Mouse (Mus musculus): Measurements from ENCODE around the gene Thap12. TPM values are rescaled to one million over a fixed set of nuclear protein-coding genes. Genes with fewer than 3 reads are reported as not detected.

Gene Thap12
- total RNA-seq, 2 experiments from 2014 or later: 65.7 to 66.5 TPM

DNA sequence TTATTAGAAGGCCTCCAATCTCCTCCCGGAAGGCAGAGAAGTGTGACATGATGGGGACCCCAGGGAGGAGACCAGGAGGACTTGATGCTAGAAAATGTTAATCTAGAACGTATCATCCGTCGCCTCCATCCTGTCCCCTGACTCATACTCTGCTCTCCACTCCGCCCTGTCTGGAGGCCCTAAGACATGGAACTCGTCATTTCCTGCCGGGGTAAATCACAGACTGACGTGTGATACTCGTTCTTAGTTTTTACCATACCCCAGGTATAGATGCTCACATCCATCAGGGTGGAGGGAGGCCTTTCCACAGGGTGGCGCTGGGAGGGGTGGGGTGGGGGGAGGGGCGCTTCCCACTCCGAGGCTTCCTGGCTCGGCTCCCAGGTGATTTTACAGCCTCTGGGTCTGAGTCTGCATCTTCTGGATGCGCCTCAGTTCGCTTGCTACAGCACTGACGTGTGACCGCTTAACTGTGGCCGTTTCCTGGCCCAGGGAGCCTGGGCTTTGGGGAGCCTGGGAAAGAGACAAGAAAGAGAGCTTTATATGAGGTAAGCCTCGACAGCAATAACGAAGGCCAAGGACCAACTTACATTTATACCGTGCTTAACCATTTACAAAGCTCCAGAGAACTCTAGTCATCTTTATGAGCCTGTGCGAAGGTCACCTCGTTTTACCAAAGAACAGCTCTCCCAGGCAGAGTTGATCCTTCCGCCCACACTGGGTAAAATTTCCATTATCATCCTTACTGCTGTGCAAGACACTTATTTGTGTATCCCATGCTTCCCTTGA lies 9.9 kb upstream of the Thap12 start:
- intact Hi-C loops (cut with DNase I): no loop called here

DNA sequence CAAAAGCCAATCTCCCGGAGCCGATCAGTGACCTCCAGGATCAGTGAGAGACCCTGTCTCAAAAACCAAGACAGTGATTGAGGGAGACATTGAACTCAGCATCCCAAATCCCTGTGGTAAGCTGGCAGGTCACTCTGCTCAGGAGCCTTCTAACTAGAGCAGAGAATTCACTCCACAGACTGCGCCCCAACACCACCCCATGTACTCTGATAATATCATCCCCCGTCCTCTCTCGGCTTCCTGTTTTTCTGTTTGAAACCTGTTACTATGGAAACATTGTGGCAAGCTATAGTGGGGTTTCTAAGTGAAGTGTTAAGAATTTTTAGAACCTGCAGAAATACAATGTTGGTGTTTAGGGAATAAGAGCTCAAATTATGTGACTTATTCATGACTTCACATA lies 8.9 kb upstream of the Thap12 start:
- peak in 1 of 2 experiments; percentile 28 for DNase-seq (ENCODE audit: extremely low spot score in 1 of 2, low spot score in 2 of 2)
- intact Hi-C loops (cut with DNase I): no loop called here

More for the DNA sequence above, 9.9 kb upstream of the Thap12 start:
- DNase-seq (ENCODE audit: extremely low spot score in 1 of 2, low spot score in 2 of 2): peak in 1 of 2 experiments; percentile 32

DNA sequence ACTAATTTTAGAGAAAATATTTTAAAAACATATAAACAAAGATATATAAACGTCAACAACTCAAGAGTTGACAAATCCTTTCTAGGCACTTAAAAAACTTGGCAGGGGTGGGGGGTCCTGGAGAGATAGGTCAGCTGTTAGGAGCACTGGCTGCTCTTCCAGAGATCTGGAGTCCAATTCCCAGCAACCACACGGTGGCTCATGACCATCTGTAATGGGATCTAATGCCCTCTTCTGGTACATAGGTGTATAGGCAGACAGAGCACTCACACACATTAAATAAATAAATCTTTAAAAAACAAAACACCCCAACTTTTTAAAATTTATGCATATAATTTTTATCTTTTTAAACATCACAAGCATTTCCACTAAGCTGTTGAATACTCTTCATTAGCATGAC lies 5.4 kb upstream of the Thap12 start:
- DNase-seq (ENCODE audit: extremely low spot score in 1 of 2, low spot score in 2 of 2): no peak
- intact Hi-C loops (cut with DNase I): no loop called here

DNA sequence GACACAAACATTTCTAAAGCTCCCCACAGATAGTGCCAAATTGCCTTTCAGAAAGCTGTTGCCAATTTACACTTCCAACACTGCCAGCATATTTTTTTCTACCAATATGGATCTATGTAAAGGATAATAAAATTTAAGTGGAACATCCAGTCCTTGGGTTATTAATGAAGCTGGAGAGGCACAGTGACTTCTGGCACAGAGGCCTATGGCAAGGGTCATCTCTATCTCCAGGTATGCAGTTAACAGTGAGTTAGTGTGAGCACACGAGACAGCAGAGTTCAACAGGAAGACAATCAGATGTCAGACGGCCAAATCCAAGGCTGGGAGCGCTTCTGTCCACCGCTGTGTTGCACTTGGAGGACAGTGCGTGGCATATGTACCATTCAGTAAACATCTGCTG lies 4.9 kb upstream of the Thap12 start:
- intact Hi-C loops (cut with DNase I): no loop called here
- DNase-seq (ENCODE audit: extremely low spot score in 1 of 2, low spot score in 2 of 2): no peak

DNA sequence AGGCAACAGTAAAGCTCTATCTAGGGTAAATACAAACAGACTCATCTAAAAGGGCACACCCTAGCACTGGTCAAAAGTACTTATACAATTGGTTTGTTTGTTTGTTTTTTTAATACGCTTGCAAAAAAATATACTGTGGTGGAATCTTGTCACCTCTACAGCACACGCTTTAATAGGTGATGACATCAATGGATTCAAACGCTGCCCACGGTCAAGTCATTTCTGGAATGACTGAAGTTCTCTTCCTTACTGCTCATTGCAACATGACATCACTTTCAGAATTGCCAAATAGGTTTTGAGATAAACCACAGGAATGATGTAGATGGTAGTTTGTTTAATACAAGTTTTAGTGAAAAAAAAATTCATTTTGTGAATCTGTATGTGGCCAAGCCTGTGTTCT lies 4.3 kb upstream of the Thap12 start:
- no peak for DNase-seq (ENCODE audit: extremely low spot score in 1 of 2, low spot score in 2 of 2)
- intact Hi-C loops (cut with DNase I): no loop called here

DNA sequence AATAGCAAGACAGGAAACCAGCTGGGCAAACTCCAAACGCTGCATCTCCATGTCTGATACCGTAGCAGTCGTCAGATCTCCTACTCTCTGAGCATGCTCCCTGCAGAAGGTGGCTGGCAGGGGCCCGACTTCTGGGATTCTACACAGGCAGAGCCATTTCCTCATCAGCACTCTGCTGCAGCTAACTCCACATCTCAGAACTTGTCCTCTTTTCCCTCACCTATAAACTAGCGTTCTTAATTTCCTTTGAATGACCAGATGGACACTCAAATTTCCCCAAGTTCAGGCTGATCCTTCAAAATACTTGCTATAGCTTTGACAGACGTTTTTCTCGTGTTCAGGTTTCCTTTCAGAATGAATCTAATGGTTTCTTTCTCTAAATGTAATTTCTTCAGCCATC lies 1.1 kb upstream of the Thap12 start:
- intact Hi-C loops (cut with DNase I): loop anchor here (5.0 to 10.0 kb wide), 2 partner anchors 44 to 217 kb away; partner anchors contain the start of genes Emsy and Lrrc32
- DNase-seq (ENCODE audit: extremely low spot score in 1 of 2, low spot score in 2 of 2): no peak

DNA sequence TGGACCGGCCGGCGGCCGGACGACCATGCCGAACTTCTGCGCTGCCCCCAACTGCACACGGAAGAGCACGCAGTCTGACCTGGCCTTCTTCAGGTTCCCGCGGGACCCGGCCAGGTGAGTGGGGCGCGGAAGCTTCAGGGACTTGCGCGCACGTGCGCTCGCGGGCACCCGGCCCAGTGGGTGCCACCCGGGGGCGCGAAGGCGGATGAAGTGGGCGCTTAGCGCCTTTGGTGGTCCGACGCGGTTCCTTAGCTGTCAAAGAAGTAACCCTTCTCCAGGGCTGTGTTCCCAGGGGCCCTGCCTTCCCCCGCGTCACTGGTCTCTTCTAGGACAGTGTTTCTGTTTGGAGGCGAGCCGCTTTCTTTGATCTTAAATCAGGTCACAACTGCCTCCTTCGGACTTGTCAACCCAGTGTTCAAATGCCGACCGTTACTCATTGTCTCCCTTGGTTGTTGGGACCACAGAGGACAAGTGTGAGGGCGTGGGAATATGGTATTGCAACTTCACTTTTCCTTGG lies 520 bp downstream of the Thap12 start:
- intact Hi-C loops (cut with DNase I): loop anchor here (5.0 to 10.0 kb wide), 2 partner anchors 46 to 219 kb away; partner anchors contain the start of genes Emsy and Lrrc32
- DNase-seq (ENCODE audit: extremely low spot score in 1 of 2, low spot score in 2 of 2): peak in 1 of 2 experiments; percentile 61

DNA sequence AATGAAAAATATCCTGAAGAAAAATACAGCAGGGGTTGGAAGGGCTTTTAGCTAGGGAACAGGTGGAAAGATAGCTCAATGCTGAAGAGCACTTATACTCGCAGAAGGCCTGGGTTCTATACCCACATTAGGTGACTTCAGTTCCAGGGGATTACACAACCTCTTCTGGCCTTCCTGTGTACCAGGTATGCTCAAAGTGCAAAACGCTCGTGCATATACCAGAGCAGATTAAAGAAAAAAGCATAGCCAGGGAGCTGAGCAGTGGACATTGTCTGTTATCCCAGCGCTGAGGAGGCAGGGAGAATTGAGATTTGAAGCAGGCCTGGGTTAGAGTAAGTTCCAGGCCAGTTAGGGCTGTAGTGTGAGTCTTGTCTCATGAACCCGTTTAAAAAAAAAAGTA lies 1.4 kb downstream of the Thap12 start:
- intact Hi-C loops (cut with DNase I): loop anchor here (5.0 to 10.0 kb wide), 2 partner anchors 47 to 219 kb away; partner anchors contain the start of genes Emsy and Lrrc32

DNA sequence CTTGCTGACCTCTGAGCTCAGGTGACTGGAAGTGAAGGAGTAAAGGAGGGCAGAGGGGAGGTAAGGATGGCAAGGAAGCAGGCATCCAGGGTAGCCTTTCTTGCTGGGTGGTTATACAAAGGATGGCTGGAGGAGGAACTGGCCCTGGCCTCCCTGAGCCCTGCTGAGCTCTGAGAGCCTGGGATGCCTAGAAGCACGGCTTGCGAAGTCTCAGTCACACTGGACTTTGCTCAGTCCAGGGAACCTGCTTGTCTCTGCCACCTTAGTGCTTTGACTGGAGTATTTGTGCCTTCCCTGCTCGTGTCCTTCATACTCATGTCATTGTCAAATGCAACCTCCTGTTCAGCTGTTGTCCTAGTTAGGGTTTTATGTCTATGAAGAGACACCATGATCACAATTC lies 10.8 kb downstream of the Thap12 start:
- intact Hi-C loops (cut with DNase I): no loop called here
- no peak for DNase-seq (ENCODE audit: extremely low spot score in 1 of 2, low spot score in 2 of 2)

More for the DNA sequence above, 1.4 kb downstream of the Thap12 start:
- DNase-seq (ENCODE audit: extremely low spot score in 1 of 2, low spot score in 2 of 2): no peak

DNA sequence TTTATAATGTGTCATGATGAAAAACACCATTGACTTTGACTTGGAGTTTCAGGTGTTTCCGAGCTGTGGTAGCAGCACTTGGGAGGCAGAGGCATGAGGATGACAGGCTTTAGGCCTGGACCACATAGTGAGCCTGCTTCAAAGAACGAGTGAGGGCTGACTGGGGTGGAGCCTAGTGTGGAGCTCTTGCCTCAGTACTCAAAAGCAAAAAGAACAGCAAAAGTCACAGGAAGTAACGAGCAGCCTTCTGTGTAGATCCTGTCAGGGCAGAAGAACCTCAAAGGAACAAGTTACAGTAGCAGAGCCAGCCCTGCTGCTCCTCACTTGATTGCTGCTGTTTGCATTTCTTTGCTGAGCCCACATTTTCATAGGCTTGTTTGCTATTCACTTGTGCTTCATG lies 14.5 kb downstream of the Thap12 start:
- intact Hi-C loops (cut with DNase I): no loop called here
- no peak for DNase-seq (ENCODE audit: extremely low spot score in 1 of 2, low spot score in 2 of 2)

DNA sequence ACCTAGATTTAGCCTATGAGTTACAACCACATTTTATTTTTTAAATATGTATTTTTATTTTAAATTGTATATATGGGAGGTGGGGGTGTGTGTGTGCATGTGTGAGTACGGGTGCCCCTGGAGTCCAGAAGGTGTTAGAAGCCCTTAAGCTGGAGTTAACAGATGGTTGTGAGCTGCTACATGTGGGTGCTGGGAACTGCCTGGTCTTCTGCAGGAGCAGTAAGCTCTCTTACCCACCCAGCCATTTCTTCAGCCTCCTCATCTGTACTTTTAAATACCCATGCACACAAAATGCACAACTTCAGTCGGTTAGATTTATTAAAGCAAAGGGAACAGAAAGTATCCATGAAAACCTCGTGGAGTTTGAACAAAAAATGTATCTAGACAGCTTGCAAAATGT lies 16.9 kb downstream of the Thap12 start:
- no peak for DNase-seq (ENCODE audit: extremely low spot score in 1 of 2, low spot score in 2 of 2)
- intact Hi-C loops (cut with DNase I): no loop called here

DNA sequence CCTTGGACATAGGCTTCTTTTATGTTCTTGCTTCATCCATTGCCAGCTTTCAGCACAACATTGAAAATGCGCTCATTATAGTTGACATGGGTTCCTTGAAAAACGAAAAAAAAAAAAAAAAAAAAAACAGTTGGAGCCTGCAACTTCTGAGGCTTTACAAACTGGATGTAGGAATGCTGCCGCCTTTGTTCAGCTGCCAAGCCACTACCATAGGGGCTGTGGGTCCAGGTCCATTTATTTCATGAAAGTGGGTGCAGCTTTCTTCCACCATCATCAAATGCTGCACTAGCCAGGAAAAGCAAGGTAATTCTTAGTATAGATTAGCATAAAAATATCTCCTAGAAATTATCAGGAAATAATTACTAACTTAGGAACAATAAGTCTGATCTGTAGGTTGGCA lies 17.8 kb downstream of the Thap12 start:
- intact Hi-C loops (cut with DNase I): no loop called here

DNA sequence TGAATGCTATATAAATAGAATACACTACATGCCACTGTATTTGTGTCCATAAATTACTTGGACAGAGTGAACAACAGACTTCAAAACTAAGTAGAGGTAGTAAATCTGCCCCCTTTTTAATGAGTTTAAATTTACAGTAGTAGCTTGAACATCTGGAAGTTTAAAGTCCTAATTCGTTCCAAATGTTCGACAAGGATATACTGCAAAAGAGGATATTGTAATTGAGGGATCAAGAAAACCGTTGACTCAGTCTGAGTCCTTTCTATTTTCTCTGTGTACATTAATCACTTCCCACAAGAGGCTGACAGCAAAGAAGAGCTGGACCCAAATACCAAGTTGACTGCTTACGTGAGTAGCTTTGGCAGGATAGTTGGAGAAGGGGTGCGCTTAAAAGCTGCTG lies 18.3 kb downstream of the Thap12 start:
- no peak for DNase-seq (ENCODE audit: extremely low spot score in 1 of 2, low spot score in 2 of 2)
- intact Hi-C loops (cut with DNase I): no loop called here

More for the DNA sequence above, 17.8 kb downstream of the Thap12 start:
- no peak for DNase-seq (ENCODE audit: extremely low spot score in 1 of 2, low spot score in 2 of 2)

DNA sequence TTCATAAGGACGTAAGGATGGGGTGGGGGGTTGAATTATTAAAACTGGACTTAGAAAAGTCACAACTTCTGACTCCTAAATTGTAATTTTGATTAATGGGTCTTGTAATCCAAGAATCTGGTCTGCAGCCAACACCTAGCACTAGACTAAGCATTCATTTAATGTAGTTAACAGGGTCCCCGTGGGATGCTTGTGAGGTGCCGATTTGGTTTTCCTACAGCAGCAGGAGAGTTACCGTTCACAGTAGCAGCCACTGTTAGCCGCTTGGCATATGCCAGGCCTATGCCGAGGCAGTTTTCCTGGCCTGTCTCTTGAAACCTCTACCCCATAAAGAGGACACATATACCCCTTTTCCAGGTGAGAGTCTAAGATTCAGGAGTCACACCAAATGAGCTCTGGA lies 18.7 kb downstream of the Thap12 start:
- intact Hi-C loops (cut with DNase I): no loop called here
- DNase-seq (ENCODE audit: extremely low spot score in 1 of 2, low spot score in 2 of 2): no peak

DNA sequence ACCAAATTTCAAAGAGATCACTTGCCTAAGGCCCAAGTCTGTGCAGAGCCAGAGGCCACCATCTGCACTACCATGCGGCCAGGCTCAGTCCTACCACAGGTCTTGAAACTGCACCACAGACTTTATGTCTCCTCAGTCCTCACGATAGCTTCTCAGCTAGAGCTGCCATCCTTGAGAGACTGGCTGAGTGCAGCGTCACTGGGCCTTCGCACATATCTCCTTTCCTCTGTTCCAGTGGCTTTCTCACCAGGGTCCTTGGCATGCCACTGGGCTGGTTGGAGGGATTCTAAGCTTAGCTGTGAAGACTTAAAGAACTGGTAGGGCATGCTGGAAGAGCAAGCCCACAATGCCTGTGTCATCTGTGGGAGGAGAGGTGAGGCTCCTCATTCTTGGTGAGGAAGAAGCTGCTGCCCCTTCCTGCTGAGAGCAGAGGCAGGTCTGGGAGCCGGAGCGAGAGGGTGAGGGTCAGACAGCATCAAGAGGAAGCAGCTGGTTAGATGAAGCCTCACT lies 22.8 kb downstream of the Thap12 start:
- intact Hi-C loops (cut with DNase I): no loop called here
- no peak for DNase-seq (ENCODE audit: extremely low spot score in 1 of 2, low spot score in 2 of 2)

DNA sequence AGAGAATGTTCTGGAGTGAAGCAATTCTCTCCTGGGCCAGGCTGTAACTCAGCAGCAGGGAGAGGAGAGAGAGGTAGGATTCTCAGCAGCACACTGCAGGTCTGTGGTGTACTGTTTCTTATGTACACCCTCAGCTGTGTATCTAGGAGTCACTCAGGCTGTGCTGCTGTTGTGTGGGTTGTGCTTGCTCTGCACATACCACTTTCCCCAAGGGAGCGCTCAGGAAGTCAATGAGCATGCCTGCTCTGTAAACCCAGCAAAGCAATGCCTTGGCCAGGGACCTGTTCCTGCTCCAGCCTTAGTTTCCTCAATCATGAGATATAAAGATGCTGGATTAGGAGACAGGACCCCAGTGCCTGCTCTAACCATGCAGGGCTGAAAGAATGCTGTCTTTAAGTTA lies 25.1 kb downstream of the Thap12 start:
- intact Hi-C loops (cut with DNase I): no loop called here
- no peak for DNase-seq (ENCODE audit: extremely low spot score in 1 of 2, low spot score in 2 of 2)

DNA sequence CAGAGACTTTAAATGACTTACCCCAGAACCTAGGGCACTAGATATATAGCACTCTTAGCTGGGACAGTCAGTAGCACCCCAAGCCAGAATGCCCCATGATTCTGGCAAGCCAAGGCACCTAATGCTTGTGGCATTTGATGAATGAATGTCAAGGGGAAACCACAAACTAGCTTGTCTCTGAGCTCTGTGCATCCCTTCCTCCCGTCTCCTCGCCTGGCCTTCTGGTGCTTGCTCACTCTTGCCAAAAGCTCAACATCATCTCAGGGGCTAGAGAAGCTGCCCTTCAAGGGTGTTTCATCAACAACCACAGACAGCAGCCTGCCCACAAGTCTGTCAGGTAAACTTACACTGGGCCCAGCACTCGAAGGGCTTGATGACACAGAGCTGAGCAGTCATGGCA lies 25.6 kb downstream of the Thap12 start:
- no peak for DNase-seq (ENCODE audit: extremely low spot score in 1 of 2, low spot score in 2 of 2)
- intact Hi-C loops (cut with DNase I): no loop called here

DNA sequence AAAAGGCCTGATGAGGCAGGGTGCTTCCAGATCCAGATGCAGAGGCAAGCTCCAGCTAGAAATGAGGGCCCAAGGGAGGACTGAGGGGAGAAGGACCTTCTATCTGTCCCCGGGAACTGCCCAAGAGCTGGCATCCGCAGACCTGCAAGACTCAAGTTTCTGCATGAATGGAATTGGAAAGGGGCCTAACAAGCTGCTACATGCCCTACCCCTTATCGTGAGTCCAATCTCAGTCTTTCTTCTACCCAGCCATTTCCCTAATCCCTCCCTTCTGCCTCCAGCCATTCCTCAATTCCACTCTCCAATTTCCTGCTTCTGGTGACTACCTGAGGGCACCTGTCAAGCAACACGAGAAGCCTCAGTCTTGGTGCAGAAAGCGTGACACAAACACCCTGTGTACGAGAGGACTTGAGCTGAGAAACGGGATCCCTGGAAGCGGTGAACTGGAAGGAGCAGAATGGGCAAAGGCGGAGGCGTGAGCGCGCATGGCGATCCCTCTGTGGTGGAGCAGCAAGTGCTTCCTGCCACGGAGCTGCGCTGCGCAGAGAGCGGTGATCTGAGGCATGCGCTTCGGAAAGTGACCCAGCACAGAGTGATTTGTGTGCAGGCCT lies 26.9 kb downstream of the Thap12 start:
- peak in 1 of 2 experiments; percentile 31 for DNase-seq (ENCODE audit: extremely low spot score in 1 of 2, low spot score in 2 of 2)
- intact Hi-C loops (cut with DNase I): no loop called here

DNA sequence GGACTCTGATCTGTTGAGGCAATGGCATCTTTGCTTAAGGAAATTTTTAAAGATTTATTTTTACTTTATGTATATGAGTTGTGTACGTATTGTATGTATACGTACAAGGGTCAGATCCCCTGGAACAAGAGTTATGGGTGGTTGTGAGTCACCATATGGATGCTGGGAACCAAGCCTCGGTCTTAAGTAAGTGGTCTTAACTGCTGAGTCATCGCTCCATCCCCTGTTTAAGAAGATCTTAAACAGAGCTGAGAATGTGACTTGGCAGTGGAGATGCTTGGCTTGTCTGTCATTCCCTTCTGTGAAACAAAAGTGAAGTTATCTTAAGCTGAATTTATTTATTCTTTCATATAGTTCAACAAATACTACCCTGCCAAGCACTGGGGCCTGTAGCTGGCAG lies 31.1 kb downstream of the Thap12 start:
- intact Hi-C loops (cut with DNase I): no loop called here
- DNase-seq (ENCODE audit: extremely low spot score in 1 of 2, low spot score in 2 of 2): no peak

DNA sequence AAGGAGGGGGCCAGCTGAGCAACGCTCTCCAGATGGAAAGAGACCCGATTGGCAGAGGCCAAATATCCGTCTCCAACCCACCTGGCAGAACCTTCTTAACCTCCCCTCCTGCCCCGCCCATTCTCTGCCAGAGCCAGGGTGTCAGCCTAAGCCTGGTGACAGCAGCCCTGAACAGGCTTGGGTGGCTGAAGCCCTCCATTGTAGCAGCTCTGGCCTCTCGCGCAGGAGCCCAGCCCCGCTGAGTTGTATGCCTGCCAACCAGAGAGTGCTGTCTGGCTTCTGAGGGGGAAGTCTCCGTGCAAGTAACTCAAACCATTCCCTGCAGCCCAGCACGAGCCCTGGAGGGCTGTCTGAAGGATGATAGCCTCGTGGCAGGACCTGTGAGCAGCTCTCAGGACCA lies 32.0 kb downstream of the Thap12 start:
- peak; percentile 31 to 81 for DNase-seq (ENCODE audit: extremely low spot score in 1 of 2, low spot score in 2 of 2)
- intact Hi-C loops (cut with DNase I): no loop called here
